Mouse (Mus musculus) frontal cortex, adult 2 months (tissue): ENCODE results near the gene Trim30c. TPM values are rescaled to one million over a fixed set of nuclear protein-coding genes. Genes with fewer than 3 reads are reported as not detected.
A peak's percentile ranks its signal among the peaks of the same experiment; 100 is the strongest.
"Not testable (repeated sequence)": the region's sequence is repeated elsewhere in the genome, so short reads cannot be mapped to it uniquely, and the experiment has no call there.

Source experiments
- DNase-seq, 2 experiments: peaks; one replicate each; pipeline ENCODE4 v3.0.0; 2022; ENCODE audit warnings: low spot score in 1 of 2; ENCODE audit errors: extremely low spot score in 1 of 2
- polyA plus RNA-seq: library from polyadenylated mRNA; depleted of rRNA; stranded (reverse); fragments of >200 nt; gene quantifications from 2 replicates; pipeline ENCODE4 v1.2.3, GENCODE M21; 2012; rRNA removed

Trim30c gene
- 0.04 TPM in 1 of 2 replicates, not detected in the other for polyA plus RNA-seq

DNA sequence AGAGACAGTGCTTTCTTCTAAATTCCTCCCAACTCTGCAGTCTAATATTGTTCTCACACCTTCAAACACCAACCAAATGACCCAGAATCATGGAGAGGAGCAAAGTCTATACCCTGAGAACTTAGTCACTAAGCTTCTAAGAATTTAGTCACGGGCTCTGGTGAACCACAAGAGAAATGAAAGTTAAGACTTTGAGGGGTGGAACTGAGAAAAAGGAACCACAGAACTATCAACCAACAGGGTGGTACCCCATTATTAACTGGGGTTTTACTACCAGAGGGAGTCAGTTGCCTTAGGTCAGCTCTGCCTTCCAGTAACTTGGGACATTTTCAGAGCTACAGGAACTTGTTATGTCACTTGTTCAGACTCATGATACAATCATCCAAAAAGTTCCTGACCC lies at the start of gene Trim30c:
Trim30c (minus strand) TSS at position 140 of the 400 bp plus-strand sequence.
- DNase-seq, result no peak

DNA sequence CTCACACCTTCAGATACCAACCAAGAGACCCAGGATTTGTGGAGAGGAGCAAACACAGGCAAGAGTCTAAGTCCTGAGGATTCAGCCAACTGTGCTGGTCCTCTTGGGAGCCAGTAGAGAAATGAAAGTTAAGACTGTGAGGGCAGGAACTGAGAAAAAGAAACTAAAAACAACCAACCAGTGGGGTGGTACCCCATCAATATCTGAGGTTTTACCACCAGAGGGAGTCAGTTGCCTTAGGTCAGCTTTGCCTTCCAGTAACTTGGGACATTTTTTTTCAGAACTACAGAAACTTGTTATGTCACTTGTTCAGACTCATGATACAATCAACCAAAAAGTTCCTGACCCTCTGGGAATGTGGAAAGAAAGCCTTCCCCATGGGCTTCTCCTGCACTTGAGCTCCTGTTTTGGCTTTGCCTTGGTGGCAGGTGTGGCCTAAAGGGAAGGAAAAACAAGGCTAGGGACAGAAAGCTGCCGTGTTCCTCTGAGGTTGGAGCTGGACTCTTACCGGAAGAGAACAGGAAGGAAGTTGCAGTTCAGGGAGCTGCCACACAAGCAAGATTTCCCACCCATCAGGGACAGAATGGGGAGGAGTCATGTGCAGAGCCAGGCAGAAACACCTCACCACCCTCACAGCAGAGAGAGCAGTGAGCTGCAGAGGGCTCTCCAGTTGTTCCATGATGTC lies 45.5 kb upstream of the Trim30c start:
- peak in 1 of 2 experiments; percentile 2 for DNase-seq

DNA sequence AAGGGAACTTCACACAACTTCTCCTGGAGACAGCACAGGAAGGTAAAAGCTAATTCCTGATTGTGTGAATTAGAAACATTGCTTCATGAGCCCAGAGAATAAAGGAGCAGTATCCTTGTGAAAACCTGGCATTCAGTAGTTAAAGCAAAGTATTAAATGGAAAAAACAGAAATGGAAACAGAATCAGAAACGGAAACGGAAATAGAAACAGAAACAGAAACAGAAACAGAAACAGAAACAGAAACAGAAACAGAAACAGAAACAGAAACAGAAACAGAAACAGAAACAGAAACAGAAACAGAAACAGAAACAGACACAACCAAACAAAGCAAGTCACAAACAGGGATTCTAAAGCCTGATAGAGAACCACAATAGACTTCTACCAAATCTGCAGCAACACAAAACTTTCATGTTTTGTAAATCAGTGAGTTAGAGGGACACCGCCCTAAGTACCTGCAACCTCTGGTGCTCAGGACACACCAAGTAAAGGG lies 3.9 kb upstream of the Trim30c start:
- no peak for DNase-seq

DNA sequence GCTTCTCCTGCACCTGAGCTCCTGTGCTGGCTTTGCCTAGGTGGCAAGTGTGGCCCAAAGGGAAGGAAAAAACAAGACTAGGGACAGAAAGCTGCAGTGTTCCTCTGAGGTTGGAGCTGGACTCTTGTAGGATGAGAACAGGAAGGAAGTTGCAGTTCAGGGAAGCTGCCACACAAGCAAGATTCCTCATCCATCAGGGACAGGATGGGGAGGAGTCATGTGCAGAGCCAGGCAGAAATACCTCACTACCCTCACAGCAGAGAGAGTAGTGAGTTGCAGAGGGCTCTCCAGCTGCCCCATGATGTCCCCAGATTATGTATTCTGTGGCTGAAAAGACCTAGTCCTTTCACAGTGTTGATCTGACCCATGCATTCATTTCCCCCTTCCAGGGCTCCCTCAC lies 503 bp upstream of the Trim30c start:
- no peak for DNase-seq

DNA sequence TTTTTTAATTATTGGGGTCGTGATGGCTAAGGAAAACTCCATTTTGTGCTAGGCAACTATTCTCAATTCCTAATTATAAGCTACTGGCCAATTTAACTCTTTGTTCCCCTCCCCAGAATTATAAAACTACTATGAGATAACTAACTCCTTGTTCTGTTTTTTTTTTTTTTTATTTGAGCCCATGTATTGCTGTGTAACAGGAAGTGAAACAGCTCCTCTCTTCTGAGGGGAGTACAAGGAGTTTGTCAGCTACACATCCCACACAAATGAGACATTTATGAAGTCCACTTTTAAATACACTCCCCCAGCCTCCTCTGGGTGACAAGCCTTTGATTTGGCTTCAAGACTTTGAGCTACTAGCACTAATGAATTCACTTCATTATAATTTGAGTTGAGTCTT lies 2.1 kb downstream of the Trim30c start:
- DNase-seq, result no peak

DNA sequence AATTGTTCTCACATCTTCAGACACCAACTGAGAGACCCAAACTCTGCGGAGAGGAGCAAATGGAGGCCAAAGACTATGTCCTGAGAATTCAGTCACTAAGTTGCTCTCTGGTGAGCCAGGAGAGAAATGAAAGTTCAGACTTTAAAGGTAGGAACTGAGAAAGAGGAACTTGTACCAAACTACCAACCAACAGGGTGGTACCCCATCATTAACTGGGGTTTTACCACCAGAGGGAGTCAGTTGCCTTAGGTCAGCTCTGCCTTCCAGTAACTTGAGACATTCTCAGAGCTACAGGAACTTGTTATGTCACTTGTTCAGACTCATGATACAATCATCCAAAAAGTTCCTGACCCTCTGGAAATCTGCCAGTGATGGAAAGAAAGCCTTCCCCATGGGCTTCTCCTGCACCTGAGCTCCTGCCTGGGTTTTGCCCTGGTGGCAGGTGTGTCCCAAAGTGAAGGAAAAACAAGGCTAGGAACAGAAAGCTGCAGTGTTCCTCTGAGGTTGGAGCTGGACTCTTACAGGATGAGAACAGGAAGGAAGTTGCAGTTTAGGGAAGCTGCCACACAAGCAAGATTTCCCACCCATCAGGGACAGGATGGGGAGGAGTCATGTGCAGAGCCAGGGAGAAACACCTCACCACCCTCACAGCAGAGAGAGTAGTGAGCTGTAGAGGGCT lies 30.8 kb downstream of the Trim30c start, which contains the start of gene Trim30b:
Trim30b (minus strand) TSS at position 149 of the 679 bp plus-strand sequence.
- peak in 1 of 2 experiments; percentile 5 for DNase-seq

DNA sequence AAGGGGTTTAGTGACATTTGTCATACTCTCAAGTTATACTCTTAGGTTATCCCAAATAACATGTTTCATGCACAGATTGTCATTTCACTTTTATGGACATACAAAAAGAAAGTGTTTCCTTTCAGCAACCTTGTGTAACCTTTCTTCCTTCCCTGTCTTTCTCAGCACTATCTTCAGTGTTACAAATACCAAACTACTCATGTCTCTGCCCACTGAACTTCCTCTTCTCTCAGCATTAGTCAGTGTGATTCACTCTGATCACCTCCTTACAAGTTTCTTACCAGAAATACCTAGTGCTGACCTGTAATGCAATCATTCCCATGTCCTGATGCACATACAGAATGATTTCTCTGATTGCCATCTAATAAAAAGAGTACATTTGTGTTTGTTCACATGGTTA lies 34.3 kb downstream of the Trim30c start:
- no peak for DNase-seq

DNA sequence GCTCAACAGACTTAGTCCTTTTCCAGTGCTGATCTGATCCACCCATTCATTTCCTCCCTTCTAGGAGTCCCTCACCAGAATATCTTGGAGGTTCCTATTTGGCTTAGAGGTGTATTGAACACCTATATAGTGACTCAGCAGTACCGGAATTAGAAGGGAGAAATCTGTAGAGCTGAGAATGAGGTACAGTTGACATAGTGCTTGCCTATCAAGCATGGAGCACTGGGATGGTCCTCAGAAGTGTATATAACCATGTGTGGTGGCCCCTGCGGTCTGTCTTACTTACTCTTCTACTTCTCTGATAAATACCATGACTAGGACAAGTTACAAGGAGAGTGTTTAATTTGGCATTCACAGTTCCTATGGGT lies 47.1 kb downstream of the Trim30c start:
- no peak for DNase-seq

DNA sequence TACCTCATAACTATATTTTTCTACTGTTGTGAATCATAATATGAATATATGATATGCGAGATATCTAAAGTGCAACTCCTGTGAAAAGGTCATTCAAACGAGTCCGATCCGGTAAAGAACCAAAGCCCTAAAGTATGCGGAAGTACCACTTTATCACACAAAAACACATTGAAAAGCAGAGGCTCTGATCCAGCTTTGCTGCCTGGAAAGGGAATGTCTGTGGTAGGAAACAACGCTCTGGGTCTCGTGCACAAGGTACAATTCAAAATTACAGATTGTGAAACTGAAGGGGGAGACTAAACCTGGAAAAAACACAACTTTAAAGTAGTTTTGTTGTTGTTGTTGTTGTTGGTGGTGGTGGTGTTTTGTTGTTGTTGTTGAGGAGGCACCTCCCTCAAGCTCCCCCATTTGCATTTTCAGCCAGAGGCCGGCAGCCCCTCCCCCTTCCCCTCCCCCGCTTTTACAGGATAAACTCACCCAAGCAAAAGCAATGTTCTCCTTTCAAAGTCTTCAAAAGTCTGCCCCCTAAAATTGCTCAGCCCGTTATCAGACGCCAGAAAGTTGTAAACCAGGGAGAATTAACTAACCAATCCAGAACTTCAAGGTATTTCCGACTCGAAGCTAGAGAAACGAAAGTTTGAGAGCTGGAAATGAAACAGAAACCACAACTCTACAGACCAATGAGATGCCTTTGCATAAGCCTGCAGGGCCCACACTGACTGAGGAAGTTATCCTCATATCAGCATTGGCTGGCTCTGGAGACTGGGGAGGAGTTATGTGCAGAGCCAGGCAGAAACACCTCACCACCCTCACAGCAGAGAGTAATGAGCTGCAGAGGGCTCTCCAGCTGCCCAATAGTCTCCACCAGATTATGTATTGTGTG lies 47.7 kb downstream of the Trim30c start, which contains the start of gene Trim12c:
Trim12c (minus strand) TSS at position 646 of the 883 bp plus-strand sequence.
- DNase-seq, result peak in 1 of 2 experiments; percentile 7

DNA sequence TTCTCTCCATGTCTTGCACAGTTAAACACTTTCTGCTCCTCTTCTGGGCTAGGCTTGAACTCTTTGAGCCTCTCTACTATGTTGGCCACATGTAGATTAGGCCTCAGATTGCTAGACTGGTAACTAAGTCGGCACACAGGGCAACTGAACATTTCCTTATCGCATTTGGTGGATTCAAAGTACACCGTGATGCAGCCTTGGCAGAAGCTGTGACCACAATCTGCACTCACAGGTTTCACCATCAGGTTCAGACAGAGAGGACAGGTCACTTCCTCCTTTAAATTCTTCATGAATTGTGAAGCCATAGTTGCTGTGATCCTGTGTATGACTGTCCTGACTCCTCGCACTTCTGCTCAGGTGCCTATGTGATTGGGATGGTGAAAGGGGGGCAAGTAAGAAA lies 52.6 kb downstream of the Trim30c start:
- not testable (repeated sequence) for DNase-seq

DNA sequence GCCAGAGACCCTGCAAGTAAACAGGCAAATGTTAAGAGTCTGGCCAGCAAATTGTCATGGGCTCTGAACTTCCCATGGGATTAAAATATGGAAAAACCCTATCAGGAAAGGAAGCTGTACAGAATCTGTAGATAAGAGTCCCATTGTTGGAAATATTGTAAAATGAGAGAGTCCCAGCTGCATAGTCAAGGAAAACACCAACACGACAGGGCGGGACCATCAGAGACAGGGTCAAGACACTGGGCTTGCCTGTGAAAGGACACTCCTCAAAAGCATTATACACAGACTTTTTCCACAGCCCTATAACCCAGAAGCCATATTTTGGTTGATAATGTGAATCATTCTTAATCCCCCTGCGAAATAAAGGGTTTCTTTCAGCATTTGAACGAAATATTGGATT lies 59.9 kb downstream of the Trim30c start:
- DNase-seq, result not testable (repeated sequence)

DNA sequence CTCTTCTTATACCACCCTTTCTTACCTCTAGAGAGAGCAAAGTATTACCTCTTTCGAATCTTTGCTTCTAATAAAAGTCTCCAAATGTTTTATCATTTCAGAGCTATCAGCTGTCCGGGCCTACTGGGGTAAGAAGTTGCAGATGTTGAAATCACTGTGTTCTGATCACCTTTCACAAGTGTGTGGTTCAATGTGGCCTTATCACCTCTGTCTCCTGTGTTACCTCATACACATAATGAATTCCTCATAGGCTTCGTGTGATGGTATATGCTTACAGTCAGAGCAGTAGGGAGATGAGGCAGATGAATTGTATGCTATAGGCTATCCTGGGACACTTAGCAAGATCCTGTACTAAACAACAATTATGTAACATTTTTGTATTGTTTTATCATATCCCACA lies 65.1 kb downstream of the Trim30c start:
- DNase-seq, result not testable (repeated sequence)

Other genes with a start within 250 kb of the Trim30c start
- 0.06 and 0.82 TPM in 2 replicates for gene Olfm5, start 236.0 kb downstream of the Trim30c start, polyA plus RNA-seq
- gene Olfr648, start 217.4 kb downstream of the Trim30c start, polyA plus RNA-seq, result 0.08 and 0.16 TPM in 2 replicates
- 0.23 TPM in 1 of 2 replicates, not detected in the other for gene Olfr649, start 204.9 kb downstream of the Trim30c start, polyA plus RNA-seq
- gene Trim6, start 182.0 kb downstream of the Trim30c start, polyA plus RNA-seq, result 0.56 and 1.0 TPM in 2 replicates
- gene Trim34a, start 156.4 kb downstream of the Trim30c start, polyA plus RNA-seq, result 4.0 and 4.1 TPM in 2 replicates
- gene Trim5, start 112.7 kb downstream of the Trim30c start, polyA plus RNA-seq, result 0.65 and 0.72 TPM in 2 replicates
- 5.0 and 6.0 TPM in 2 replicates for gene Trim12a, start 85.4 kb downstream of the Trim30c start, polyA plus RNA-seq
- gene Trim34b, start 71.4 kb downstream of the Trim30c start, polyA plus RNA-seq, result 0.04 TPM in 1 of 2 replicates, not detected in the other
- gene Trim12c, start 47.5 kb downstream of the Trim30c start, polyA plus RNA-seq, result 2.1 and 2.8 TPM in 2 replicates
- 0.12 and 0.27 TPM in 2 replicates for gene Trim30b, start 31.0 kb downstream of the Trim30c start, polyA plus RNA-seq
- gene Trim30a, start 64.4 kb upstream of the Trim30c start, polyA plus RNA-seq, result 2.6 and 2.8 TPM in 2 replicates
- gene Trim30d, start 107.0 kb upstream of the Trim30c start, polyA plus RNA-seq, result 1.6 and 1.8 TPM in 2 replicates
- not detected in 2 replicates for gene Olfr651, start 149.3 kb upstream of the Trim30c start, polyA plus RNA-seq
- gene Olfr652, start 160.1 kb upstream of the Trim30c start, polyA plus RNA-seq, result not detected in 2 replicates
- gene Olfr653, start 176.5 kb upstream of the Trim30c start, polyA plus RNA-seq, result not detected in 2 replicates
- gene Olfr654, start 186.2 kb upstream of the Trim30c start, polyA plus RNA-seq, result not detected in 2 replicates
- gene Olfr655, start 200.9 kb upstream of the Trim30c start, polyA plus RNA-seq, result not detected in 2 replicates
- gene Olfr656, start 213.1 kb upstream of the Trim30c start, polyA plus RNA-seq, result not detected in 2 replicates
- gene Olfr657, start 224.0 kb upstream of the Trim30c start, polyA plus RNA-seq, result not detected in 2 replicates
- 0.06 TPM in 1 of 2 replicates, not detected in the other for gene Olfr658, start 246.5 kb upstream of the Trim30c start, polyA plus RNA-seq